Mouse (Mus musculus) NIH3T3 (cell line): ENCODE results near the gene Mturn.

ENCODE experiments used
- DNase-seq: peaks from one replicate; pipeline ENCODE4 v3.0.0-alpha.2; 2012; ENCODE audit warnings: low read depth

The Mturn gene

GRCm38 (mm10) chr6:54698691-54699476 lies 17.5 kb downstream of the Mturn start:
- DNase-seq: peak; percentile 24

- DNase-seq: no peak
These were observed 18.1 kb downstream of the Mturn start for GRCm38 (mm10) chr6:54699477-54700056.

DNA sequence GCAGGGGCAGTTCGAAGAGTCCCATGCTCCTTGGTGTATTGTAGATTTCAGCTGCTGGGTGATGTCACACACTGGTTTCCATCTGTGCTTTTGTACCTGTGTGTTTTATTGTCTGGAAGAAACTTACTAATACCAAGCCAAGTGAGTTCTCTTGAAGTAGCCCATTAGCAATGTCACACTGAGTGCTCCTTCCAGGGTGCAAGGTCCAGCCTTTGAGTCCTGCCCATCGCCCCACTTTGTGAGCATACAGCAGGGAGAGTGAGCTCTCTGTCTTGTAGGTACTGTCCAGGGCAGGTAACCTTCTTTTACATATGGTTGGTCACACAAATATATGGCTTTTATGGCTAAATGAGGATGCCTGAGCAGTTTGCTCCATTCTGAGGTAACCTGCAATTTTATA lies 19.1 kb downstream of the Mturn start:
- DNase-seq: no peak

- DNase-seq: no peak
These were observed 20.5 kb downstream of the Mturn start for GRCm38 (mm10) chr6:54701901-54702300.

- DNase-seq: no peak
These were observed 22.5 kb downstream of the Mturn start for GRCm38 (mm10) chr6:54703633-54704538.

DNA sequence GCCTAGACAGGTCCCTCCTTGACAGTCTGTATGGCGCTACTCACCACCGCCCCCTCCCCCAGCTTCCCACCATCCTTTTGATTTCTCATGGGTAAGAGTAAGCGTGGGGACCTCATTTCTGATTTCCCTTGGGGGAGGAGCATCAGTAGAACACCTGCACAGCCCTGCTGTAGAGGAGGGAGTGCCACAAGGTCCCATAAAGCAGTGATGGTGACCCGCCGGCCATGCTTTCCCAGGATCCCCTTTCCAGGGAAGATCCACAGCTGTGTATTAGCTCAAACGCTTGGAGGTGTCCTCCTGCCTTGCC lies 23.1 kb downstream of the Mturn start:
- no peak for DNase-seq

DNA sequence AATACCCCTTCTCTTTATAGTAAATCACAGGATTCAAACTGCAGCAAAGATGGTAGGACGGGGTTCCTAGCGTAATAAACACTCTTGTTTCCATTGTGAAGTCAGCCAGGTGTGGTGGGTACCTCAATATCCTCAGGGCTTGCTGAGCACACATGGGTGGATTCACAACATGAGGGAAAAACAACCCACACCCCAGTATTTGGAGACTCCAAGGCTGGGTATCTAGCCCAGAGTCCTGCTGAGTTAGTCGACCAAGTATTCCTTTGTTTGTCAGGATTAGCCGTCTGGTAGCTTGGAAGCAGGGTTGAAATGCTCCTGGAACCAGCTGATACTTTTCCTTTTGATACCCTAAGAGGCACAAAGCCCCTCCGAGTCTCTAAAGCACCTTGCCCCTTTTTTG lies 23.4 kb downstream of the Mturn start:
- DNase-seq: no peak

GRCm38 (mm10) chr6:54705387-54705909 lies 24.0 kb downstream of the Mturn start:
- DNase-seq: peak; percentile 58

GRCm38 (mm10) chr6:54706099-54706498 lies 24.7 kb downstream of the Mturn start:
- no peak for DNase-seq

DNA sequence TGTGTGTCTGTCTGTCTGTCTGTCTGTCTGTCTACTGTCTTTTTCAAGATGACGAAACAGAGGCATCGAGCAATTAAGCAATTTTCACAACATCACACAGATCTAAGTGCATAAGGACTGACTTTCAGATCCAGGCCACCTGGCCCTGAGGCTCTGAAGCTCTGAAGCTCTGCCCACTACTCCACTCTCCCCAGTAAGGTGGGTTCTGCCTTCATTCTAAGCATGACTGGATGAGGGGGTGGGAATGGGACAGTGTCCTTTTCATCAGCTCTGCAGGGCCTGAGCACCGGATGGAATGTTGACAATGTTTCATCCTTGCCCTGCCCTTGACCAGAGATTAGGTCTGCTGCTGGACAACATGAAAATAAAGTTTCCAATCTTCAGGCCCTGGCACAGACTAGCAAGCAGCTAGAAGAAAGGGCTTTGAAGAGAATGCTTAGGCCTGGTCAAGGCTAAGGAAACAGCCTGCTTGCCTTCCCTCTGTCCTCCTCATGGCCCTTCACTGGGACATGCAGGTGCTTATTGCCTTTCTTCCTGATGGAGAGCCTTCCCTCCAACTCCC lies 25.3 kb downstream of the Mturn start:
- no peak for DNase-seq

- DNase-seq: no peak
These were observed 27.2 kb downstream of the Mturn start for GRCm38 (mm10) chr6:54708646-54709045.

GRCm38 (mm10) chr6:54715697-54716096 lies 34.3 kb downstream of the Mturn start:
- DNase-seq: no peak

GRCm38 (mm10) chr6:54718779-54719685 lies 37.6 kb downstream of the Mturn start:
- DNase-seq: no peak

DNA sequence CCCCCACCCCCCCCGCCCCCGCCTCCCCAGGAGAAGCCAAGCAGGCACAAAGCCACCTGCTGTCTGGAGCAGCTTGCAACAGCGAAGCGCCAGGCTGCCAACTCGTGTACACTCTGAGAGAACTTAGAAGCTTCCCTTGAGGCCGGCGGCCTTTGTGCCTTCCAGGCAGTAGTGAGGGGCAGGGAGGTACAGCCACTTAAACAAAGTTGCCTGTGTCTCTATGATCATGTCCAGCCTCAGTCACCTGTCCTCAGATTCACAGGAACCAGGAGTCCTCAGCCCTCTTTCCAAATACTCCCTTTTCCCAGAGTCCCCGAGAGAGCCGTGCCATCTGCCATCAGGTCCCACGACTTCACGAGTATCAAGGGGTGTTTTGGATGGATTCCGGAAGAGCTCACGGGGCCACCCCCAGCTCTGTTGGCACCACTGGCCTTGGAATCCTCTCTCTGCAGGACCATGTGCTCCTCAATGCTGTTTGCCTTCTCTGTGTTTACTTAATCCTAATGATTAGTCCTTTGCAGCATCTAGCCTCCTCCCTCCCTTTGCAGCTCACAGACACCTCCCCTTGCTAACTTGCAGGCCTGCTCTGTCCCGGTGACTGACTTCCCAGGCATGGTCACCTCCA lies 38.4 kb downstream of the Mturn start:
- no peak for DNase-seq

DNA sequence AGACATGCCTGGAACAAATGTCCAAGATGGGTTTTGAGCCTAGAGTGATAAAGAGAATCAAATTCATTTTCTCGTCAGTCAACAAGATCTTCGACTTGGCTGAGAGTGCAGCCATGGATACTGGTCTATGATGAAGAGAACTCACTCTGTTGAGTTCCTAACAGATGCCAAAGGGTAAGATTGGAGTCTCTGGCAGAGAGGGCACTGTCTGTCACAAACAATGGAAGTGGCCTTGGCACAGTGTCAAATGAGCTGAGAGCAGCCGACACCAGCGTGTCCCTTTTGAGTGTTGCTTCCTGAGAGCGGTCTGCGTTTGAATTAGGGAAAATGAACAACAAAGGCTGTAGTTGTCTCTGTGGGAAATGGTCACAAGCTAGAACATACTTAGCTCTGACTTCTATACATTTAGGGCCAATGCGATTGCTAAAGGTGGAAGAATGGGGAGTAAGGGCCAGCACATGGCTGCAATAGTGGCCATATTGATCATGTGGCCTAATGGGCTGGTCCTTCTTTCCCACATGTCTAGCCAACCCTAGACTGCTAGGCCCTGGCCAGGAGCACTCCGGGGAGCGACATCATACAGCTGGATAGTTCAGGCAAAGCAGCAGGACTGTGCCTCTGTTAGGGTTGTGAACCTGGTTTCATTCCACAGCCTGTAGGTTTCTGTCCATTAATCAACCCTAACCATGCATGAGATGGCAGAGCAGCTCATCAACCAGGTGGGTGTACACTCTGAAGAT lies 39.3 kb downstream of the Mturn start:
- no peak for DNase-seq

GRCm38 (mm10) chr6:54721252-54721635 lies 39.8 kb downstream of the Mturn start:
- no peak for DNase-seq

- no peak for DNase-seq
These were observed 44.9 kb downstream of the Mturn start for GRCm38 (mm10) chr6:54726309-54726708.

GRCm38 (mm10) chr6:54726796-54727195 lies 45.4 kb downstream of the Mturn start:
- no peak for DNase-seq

GRCm38 (mm10) chr6:54727416-54727815 lies 46.0 kb downstream of the Mturn start:
- no peak for DNase-seq

DNA sequence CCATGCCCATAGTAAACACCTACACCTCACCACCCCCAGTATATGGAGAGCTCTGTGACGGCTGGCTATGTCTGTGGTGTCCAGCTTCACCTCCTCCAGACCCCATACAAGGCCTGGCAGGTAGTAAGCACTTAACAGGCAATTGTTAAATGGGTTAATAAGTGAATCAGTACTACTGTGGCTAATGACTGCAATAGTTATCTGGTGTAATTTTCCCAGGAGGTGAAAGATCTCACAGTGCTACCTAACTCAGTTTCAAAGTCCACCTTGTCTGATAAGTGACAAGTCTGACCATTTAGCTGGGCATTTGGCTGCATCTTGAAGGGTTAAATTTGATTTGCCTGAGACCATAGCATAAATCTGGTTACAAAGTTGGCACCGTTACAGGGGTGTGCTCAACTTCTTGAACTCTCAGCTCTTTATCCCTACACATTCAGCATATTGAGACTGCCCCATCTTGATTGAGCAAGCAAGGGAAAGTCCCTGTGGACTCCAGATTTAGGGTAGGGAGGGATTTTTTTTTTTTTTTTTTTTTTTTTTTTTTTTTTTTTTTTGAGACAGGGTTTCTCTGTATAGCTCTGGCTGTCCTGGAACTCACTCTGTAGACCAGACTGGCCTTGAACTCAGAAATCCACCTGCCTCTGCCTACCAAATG lies 48.2 kb downstream of the Mturn start:
- DNase-seq: peak; percentile 9
